Mouse (Mus musculus): ENCODE measurements around the gene Nelfb. TPM values are rescaled to one million over a fixed set of nuclear protein-coding genes. Genes with fewer than 3 reads are reported as not detected.

The Nelfb gene
- total RNA-seq, 4 experiments from 2014 or later, result 59.6 to 74.9 (median 68.6) TPM

- no peak for DNase-seq
These were observed 18.3 kb upstream of the Nelfb start for GRCm38 (mm10) chr2:25229582-25229981.

GRCm38 (mm10) chr2:25228995-25229530 lies 17.8 kb upstream of the Nelfb start:
- DNase-seq, result no peak

- peak; percentile 82 for DNase-seq
These were observed 17.2 kb upstream of the Nelfb start for GRCm38 (mm10) chr2:25228431-25228889.

GRCm38 (mm10) chr2:25227406-25227805 lies 16.1 kb upstream of the Nelfb start:
- no peak for DNase-seq

- no peak for DNase-seq
These were observed 15.6 kb upstream of the Nelfb start for GRCm38 (mm10) chr2:25226864-25227263.

- DNase-seq, result no peak
These were observed 14.6 kb upstream of the Nelfb start for GRCm38 (mm10) chr2:25225811-25226379.

- peak; percentile 100 for DNase-seq
These were observed 13.8 kb upstream of the Nelfb start for GRCm38 (mm10) chr2:25224766-25225752.

GRCm38 (mm10) chr2:25224492-25224765 lies 13.1 kb upstream of the Nelfb start, which contains the start of gene Tubb4b:
TSS of gene Tubb4b (minus strand) at chr2:25224702.
- no peak for DNase-seq

- peak; percentile 86 for DNase-seq
These were observed 12.6 kb upstream of the Nelfb start for GRCm38 (mm10) chr2:25223681-25224491.

GRCm38 (mm10) chr2:25221331-25221772 lies 10.1 kb upstream of the Nelfb start:
- DNase-seq, result no peak

GRCm38 (mm10) chr2:25218445-25218844 lies 7.2 kb upstream of the Nelfb start, which contains the start of gene Fam166a:
TSS of gene Fam166a (plus strand) at chr2:25218745.
- no peak for DNase-seq

- no peak for DNase-seq
These were observed 6.4 kb upstream of the Nelfb start for GRCm38 (mm10) chr2:25217666-25218065.

- no peak for DNase-seq
These were observed 3.2 kb upstream of the Nelfb start, which contains the start of gene Stpg3 for GRCm38 (mm10) chr2:25214444-25214843. TSS of gene Stpg3 (minus strand) at chr2:25214637.

GRCm38 (mm10) chr2:25213266-25213865 lies 2.1 kb upstream of the Nelfb start:
- no peak for DNase-seq

- no peak for DNase-seq
These were observed 603 bp downstream of the Nelfb start for GRCm38 (mm10) chr2:25210686-25211085.

- DNase-seq, result no peak
These were observed 3.7 kb downstream of the Nelfb start for GRCm38 (mm10) chr2:25207593-25207992.

- DNase-seq, result no peak
These were observed 7.6 kb downstream of the Nelfb start for GRCm38 (mm10) chr2:25203631-25204214.

GRCm38 (mm10) chr2:25200631-25201030 lies 10.7 kb downstream of the Nelfb start:
- DNase-seq, result no peak

- no peak for DNase-seq
These were observed 13.3 kb downstream of the Nelfb start for GRCm38 (mm10) chr2:25197946-25198345.

GRCm38 (mm10) chr2:25197191-25197590 lies 14.1 kb downstream of the Nelfb start:
- DNase-seq, result no peak

GRCm38 (mm10) chr2:25196172-25196954 lies 14.9 kb downstream of the Nelfb start, which contains the start of gene Tor4a:
TSS of gene Tor4a (minus strand) at chr2:25196886.
- DNase-seq, result peak; percentile 91
